Mouse (Mus musculus) embryo, embryonic 9.5 days (tissue): ENCODE measurements around the gene Pick1.
"Not testable (repeated sequence)": the region's sequence is repeated elsewhere in the genome, so short reads cannot be mapped to it uniquely, and the experiment has no call there.

Experiments
- DNase-seq: peaks from one replicate; pipeline ENCODE4 v3.0.0-alpha.2; 2017; ENCODE audit errors: extremely low spot score

Pick1 gene

DNA sequence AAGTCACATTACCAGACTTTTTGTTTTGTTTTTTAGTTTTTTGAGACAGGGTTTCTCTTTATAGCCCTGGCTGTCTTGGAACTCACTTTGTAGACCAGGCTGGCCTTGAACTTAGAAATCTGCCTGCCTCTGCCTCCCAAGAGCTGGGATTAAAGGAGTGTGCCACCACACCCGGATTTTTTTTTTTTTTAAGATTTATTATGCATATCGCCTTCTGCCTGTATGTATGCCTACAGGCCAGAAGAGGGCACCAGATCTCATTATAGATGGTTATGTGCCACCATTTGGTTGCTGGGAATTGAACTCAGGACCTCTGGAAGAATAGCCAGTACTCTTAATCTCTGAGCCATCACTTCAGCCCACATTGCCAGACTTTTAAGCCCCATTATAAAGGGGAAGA lies 3.2 kb upstream of the Pick1 start:
- DNase-seq, result not testable (repeated sequence)

DNA sequence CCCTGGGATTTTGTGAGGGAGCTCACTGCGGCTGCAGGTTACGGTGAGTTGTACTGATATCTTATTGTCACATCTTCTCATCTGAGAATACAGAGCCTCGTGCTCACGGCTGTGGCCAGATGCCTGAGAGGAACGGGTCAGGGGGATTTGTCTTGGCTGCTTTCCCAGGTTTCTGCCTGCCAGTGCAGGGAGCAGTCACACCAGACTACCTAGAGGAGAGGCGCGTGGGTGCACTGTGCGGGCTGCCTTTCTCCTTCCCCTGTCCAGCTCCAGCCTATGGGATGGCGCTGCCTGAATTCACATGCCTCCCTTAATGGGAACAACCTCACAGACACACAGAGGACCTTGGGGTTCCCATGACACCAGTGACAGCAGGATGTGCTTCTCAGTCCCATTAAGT lies 6.3 kb downstream of the Pick1 start:
- DNase-seq, result no peak

DNA sequence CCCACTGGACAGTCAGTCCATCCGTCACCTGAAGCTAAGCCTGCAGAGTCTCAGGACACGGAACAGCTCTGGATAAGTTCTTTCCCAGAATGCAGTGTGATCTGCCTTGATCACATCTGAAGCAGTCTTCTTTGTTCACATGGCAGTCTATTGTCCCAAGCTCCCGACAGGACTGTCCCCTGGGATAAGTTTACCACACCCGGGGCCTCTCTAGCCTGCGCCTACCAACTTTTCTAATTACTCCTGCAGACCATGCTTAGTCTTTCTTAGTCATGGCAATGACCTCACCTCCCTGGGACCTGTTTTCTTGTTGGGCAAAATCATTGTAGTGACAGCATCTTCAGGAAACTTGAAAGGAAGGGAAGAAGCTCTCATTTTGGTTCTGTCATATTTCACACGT lies 9.1 kb downstream of the Pick1 start:
- no peak for DNase-seq

DNA sequence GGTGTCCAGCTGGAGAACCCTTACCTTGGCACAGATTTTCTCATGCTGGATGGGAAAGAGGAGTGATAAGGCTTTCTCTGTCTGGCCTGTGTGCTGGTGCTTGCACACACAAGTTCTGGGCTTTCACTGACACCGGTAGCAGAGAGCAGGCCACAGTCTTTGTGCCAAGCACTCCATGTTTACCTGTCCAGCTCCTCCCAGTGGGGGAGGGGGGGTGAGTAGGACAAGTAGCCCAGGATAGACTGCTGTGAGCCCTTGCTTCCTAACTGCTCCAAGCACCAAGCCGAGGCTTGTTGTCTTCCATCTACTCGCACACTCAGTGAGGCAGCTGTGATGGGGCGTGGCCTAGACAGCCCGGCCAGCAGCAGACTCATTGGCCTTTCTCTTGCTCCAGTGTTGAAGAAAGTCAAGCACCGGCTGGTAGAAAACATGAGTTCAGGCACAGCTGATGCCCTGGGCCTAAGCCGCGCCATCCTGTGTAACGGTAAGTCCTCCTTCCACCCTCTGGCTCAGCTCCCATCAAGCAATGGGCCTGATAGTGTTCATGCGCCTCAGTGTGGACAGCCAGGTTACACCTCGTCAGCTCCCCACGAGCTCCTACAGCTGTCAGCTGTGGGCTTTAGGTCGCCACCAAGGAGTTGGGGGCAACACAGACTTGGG lies 13.7 kb downstream of the Pick1 start:
- no peak for DNase-seq

DNA sequence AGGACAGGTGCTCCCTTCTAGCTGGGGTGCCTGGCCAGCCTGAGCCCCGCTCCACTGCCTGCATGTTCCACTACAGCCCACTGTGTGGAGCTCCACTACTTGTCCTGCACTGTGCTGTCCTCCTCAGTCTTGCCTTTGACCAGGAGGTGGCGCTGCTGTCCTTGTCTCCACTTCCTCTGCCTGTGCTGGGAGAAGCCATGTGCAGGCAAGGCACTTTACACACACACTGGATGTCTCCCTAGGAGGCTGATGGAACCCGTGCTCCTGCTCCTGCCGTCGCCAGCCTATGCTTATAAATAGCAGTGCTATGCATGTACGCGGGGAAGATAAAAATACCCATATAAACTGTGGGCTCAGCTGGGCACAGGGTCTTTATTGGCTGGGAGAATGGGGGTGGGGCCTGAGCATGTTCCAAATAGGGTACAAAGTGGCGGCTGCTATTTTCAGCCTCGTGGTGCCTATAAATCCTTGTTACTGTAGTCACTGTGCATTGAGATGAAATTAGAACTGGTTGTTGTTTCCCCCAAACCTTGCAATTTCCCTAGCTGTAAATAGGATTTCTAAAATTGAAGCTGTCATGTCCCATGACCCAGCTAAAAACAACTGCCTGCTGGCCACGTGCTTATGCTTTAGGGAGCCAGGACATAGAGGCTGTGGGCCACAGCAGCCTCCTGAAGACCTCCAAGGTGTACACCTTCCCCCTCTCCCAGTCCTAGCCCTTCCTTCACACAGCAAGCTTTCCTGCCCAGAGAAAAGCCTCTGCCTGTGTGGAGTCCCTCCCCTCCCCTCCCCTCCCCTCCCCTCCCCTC lies 14.5 kb downstream of the Pick1 start:
- DNase-seq, result peak; percentile 97

DNA sequence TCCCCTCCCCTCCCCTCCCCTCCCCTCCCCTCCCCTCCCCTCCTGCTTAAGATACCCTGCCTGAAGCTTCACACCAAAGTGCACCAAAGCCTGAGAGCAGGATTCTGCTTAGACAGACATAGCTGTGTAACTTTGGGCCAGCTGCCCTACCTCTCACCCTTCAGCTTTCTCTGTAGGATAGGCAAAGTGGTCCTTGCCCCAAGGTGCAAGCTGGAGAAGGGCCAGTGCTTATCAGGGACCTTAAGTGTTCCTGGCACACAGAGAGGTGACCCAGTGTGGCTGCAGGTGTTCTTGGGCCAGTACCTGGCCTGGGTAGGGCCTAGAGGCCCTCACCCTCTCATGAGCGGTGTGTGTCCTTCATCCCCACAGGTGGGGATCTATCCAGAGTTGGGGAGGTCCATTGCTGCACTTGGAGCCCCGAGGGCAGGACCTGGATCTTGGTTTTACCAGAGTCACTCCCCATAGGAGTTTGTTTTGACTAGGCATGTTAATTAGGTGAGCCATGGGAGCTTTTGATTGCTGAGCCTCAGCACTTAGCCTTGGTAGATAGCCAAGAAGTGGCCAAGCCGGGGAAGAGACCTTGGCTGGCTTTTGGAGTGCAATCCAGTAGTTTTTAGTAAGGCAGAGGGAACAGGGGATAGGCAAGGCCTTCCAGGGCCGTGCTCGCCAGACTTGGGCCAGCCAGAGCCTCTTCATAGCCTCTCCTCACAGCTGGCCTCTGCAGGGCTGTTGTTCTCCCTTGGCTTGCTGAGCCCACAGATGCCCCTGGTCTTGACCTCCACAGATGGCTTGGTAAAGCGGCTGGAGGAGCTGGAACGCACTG lies 15.3 kb downstream of the Pick1 start:
- no peak for DNase-seq

DNA sequence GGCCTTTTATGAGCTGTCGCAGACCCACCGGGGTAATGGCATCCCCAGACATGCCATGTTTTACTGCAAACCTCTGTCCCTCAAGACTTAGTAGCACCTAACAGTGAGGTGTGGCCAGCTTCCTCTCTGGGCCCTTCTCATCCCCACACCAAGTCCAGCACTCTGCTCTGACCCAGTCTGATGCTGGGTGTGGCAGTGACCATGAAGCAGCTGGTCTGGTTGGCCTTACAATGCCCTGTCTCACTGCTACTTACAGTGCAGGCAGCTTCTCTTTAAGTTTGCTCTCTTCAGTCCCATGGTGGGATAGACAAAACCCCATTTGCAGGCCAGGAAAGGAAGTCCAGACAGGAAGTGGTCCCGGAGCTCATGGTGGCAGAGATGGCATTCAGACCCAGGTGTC lies 16.3 kb downstream of the Pick1 start:
- no peak for DNase-seq

DNA sequence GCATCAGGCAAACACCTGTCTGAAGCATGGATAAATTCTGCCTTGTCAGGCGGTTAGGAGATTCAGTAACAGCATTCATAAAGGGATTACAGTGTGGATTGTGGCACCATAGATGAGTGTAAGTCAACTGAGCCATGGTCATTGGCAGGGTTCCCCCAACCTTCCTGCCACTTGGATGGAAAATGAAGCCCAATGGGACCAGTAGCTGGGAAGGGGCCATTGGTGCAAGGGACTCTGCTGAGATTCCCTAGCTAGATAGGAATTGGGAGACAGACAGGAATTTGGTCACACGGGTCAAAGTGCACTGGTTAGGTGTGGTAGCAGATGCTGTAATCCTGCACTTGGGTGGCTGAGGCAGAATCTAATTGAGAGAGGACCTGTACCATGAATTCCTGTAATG lies 21.3 kb downstream of the Pick1 start:
- DNase-seq, result no peak

DNA sequence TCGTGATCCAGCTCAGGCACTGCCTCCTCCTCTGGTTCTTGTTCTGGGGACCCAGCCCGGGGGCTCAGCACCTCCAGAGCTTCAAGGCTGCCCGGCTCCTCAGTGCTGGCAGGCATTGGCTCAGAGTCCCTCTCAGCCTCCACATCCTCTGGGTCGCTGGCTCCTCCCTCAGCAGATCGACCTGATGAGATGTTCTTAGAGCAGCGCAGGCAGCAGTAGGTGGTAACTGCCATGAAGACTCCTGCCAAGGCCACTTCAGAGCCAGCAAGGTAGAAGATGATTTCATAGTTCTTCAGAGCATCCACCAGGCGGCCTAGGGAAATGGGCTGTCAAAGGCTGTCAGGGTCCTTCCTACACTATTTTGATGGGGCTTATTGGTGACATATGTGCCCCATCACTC lies 22.2 kb downstream of the Pick1 start:
- DNase-seq, result no peak

DNA sequence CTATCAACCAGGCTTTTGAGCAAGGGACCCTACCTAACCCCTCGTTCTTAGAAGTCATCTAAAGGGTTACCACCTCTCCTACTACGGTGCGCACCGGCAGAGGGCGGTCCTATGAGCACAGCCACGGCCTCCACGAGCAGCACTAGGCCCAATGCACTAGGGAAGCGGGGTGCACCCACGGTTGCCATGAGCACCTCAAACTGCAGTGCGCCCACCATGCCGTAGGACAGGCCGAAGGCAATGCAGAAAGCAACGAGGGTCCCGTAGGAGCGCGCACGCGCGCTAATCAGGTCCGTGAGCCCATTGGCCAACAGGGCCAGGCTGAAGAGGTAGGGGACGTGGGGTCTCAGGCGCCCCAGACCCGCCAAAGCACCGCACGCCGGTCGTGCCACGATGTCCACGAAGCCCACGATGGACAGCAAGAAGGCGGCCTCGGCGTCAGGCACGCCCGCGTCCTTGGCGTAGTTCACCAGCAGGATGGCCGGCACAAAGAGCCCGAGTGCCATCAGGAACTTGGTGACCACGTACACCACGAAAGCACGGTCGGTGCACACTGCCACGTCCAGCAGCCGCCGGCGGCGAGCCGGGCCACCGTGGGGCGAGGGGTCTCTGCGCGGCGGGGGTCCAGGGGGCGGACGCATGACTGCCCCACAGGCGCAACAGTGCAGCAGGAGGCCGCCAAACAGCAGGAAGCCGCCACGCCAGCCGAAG lies 23.0 kb downstream of the Pick1 start:
- DNase-seq, result peak; percentile 42

DNA sequence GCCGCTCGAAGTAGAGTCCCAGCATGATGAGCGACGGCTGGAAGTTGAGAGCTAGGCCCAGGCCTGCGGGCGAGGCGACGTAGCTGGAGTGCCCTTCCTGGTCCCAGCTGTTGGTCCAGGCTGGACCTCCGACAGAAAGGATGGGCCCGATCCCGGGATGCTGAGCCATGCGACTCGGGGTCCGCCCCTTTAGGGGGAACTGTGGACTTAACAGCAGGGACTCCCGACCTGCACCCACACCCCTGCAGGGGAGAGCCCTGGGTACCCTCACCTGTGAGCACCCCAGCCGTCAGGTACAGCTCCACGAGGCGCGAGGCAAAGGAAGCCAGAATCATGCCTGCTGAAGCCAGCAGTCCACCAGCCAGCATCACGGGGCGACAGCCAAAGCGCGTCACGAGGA lies 23.6 kb downstream of the Pick1 start:
- DNase-seq, result no peak

DNA sequence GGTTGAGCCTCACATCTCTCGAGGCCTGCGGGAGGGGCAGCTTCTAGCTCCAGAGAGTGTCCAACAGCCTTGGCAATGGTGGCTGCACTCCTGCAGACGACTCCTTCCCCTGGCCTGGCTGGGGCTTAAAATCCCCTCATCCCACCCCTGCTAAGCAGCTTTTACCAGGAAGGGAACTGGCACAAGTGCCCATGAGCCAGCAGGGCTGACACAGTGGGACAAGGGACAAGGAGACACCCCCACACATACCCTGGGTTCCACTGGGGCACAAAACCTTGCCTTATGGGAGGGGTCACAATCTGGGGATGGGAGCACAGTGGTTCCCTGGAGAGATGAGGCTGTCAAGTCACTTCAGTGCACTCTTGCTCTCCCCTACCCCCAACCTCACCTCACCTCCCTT lies 25.7 kb downstream of the Pick1 start, which contains the start of gene Slc16a8:
Gene Slc16a8 (minus strand): TSS at position 101 of the 400 bp plus-strand sequence.
- no peak for DNase-seq

DNA sequence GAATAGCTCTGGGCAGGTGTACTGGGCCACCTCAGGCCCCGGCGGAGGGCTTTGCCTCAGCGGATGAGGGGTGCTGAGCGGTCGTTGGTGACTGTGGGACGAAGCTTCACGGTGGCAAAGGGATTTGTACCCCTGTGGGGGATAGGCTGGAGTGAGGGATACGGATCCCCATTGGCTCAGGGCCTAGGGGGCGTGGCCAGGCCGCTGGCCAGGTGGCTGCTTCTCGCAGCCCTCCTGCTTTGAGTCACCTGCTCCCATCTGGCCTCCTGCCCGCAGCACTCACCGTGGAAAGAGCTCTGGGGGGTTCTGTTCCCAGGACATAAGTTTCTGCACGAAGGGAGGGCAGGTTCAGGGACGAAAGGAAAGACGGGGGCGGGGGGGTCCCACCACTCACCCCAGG lies 29.5 kb downstream of the Pick1 start:
- DNase-seq, result no peak

DNA sequence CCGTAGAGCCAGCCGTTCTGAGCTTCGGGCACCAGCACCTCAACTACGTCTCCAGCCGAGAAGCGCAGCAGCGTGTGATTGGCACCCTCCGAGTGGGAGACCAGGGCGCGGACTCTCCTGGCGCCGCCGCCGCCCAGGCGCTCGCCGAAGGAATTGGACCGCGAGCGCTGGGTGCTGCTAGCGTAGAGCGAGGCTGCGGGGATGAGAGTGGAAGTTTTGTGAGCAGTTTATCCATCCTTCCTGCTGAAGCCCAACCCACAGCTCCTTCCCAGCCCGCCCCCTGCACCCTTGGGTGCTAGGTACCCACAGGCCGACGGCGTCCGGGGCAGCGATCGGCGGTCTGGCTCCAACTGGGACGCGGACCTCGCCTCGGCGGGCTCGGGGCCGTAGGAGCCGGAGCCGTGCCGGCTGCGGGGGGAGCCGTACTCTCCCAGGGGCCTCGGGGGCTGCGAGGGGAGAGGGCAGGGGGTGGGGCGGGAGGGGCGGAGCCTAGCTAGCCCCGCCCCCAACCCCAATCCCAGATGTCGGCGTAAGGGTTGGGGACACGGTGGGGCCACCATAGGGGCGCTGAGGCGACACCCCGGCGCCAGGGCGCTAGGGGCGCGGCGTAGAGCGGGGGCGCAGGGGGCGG lies 32.2 kb downstream of the Pick1 start:
- peak; percentile 45 for DNase-seq

DNA sequence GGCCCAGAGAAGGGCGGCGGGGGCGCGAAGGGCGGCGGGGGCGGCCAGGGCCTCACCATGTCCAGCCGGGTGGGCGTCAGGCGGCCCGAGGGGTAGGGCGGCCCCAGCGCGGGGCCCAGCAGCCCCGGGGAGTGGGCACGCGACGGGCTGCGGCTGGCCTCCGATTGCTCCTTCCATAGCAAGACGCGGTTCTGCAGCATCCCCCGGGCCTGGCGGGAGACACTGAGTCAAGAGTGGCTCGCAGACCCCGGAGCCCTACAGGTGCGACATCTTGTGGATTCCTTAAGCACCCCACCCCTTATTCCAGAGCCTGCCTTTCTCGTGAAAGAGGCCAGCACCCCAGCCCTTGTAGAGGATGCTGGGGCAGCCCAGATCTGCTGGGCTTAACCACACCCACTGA lies 32.8 kb downstream of the Pick1 start:
- peak; percentile 47 for DNase-seq

DNA sequence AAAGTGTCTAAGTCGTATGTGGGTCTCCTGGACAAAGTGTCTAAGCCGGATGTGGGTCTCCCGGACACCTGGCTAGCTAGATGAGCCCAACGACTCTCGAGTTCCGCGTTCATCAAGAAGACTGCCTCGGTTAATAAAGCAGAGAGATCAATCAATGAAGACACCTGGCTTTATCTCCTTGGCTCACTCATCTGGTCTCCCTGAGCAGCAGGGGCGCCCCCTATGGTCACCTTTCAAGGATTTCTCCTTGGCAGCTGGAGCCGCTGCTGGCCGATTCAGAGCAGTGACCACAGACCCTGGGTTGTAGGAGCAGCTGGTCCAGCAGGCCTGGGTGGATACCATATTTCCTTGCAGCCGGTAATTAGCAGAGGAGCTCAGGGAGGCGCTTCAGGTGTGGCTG lies 33.4 kb downstream of the Pick1 start:
- DNase-seq, result peak; percentile 58

DNA sequence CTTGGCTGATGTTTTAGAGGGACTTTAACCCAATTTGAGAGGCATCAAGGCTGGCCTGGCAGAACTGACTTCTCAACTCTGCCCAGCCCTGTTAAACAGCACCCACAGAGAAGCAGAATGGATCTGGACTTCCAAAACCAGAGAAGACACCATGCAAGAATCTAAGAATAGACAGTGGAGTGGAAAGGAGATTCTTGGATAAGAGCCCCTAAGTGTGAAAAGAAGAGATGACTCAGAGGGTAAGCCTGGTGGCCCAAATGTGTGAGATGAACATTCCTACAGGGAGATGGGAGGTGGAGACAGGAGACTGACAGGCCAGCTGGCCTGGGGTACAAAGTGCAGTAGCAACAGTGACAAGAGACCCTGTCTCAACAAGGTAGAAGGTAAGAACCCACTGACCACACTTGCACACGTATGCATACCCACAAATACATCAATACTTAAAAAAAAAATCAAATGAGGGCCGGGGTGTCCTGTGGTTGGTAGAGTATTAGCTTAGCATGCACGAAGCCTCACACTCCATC lies 33.9 kb downstream of the Pick1 start:
- no peak for DNase-seq

DNA sequence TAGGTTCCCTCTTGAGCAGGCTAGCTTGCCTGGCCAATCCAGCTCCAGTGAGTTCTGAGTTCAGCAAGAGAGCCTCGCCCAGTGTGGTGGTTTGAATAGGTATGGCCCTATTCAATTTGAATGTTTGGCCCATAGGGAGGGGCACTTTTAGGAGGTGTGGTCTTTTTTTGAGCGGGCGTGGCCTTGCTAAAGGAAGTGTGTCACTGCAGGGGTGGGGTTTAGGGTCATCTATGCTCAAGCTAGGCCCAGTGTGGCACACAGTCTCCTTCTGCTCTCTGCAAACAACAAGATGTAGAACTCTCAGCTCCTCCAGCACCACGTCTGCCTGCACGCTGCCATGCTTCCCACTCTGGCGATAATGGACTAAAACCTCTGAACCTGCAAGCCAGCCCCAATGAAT lies 34.8 kb downstream of the Pick1 start:
- no peak for DNase-seq

DNA sequence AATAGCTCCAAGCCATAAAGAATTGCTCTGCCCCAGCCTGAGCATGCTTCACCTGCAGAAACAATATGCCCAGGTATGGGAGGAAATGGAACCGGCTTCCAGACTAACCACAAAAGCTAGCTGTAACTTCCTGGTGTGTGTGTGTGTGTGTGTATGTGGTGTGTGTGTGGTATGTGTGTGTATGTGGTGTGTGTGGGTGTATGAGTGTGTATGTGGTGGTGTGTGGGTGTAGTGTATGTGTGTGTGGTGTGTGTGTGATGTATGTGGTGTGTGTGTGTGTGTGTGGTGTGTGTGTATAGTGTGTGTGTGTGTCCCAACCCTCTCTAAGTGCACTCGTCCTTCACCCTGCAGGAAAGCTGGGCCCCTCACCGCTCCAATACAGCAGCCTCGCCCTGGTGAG lies 36.4 kb downstream of the Pick1 start:
- DNase-seq, result no peak

DNA sequence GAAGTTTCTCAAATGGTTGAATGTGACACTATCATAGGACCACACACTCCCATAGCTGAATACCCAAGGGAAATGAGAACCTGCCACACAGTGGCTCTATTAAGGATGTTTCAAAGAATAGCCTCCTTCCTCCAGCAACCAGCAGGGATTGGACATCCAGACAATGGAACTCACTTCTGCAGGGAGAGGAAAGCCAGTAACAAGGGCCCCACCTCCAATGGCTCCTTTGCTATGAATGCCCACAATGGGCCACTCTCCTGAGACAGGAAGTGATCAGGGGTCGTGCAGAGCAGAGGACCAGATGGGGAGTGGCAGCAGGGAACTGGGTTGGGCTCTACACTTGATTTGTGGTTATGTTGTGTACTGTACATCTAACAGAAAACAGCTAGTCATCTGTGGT lies 39.5 kb downstream of the Pick1 start:
- no peak for DNase-seq
